Mouse (Mus musculus) urinary bladder, adult 18-20 months (tissue): ENCODE results near the gene Mat1a.

Experiments
- DNase-seq, 2 experiments: peaks; one replicate each; pipeline ENCODE4 v3.0.0; 2022; ENCODE audit warnings: low spot score in 2 of 2, mixed read lengths in 2 of 2

Gene Mat1a

GRCm38 (mm10) chr14:41104853-41105444, at the start of gene Mat1a:
TSS of gene Mat1a (plus strand) at chr14:41105035.
- DNase-seq = no peak

GRCm38 (mm10) chr14:41065168-41065567, 39.7 kb upstream of the Mat1a start:
- DNase-seq = no peak

GRCm38 (mm10) chr14:41066416-41066815, 38.4 kb upstream of the Mat1a start:
- no peak for DNase-seq

GRCm38 (mm10) chr14:41069108-41069507, 35.7 kb upstream of the Mat1a start, which contains the start of gene Dydc2:
TSS of gene Dydc2 (minus strand) at chr14:41069208.
- DNase-seq = no peak

GRCm38 (mm10) chr14:41070343-41070742, 34.5 kb upstream of the Mat1a start:
- DNase-seq = no peak

GRCm38 (mm10) chr14:41072229-41072943, 32.4 kb upstream of the Mat1a start, which contains the start of gene Dydc1:
TSS of gene Dydc1 (plus strand) at chr14:41072911.
- peak; percentile 17 to 25 for DNase-seq

GRCm38 (mm10) chr14:41072944-41073275, 31.9 kb upstream of the Mat1a start:
- no peak for DNase-seq

GRCm38 (mm10) chr14:41082408-41082807, 22.4 kb upstream of the Mat1a start:
- DNase-seq = no peak

GRCm38 (mm10) chr14:41087509-41087908, 17.3 kb upstream of the Mat1a start:
- no peak for DNase-seq

- no peak for DNase-seq
Observed at GRCm38 (mm10) chr14:41090777-41091176, 14.1 kb upstream of the Mat1a start.

GRCm38 (mm10) chr14:41094114-41094513, 10.7 kb upstream of the Mat1a start:
- DNase-seq = no peak

GRCm38 (mm10) chr14:41096296-41096860, 8.5 kb upstream of the Mat1a start:
- DNase-seq = no peak

GRCm38 (mm10) chr14:41098726-41099125, 6.1 kb upstream of the Mat1a start:
- no peak for DNase-seq

GRCm38 (mm10) chr14:41100712-41101111, 4.1 kb upstream of the Mat1a start:
- DNase-seq = no peak

GRCm38 (mm10) chr14:41101242-41101641, 3.6 kb upstream of the Mat1a start:
- no peak for DNase-seq

GRCm38 (mm10) chr14:41102269-41102668, 2.6 kb upstream of the Mat1a start:
- no peak for DNase-seq

- DNase-seq = no peak
Observed at GRCm38 (mm10) chr14:41111031-41111668, 6.3 kb downstream of the Mat1a start.

- no peak for DNase-seq
Observed at GRCm38 (mm10) chr14:41112944-41113343, 8.1 kb downstream of the Mat1a start.

GRCm38 (mm10) chr14:41116271-41116670, 11.4 kb downstream of the Mat1a start:
- no peak for DNase-seq

GRCm38 (mm10) chr14:41124683-41125082, 19.8 kb downstream of the Mat1a start:
- DNase-seq = no peak

- DNase-seq = no peak
Observed at GRCm38 (mm10) chr14:41127997-41128396, 23.2 kb downstream of the Mat1a start.

- DNase-seq = no peak
Observed at GRCm38 (mm10) chr14:41131540-41131939, 26.7 kb downstream of the Mat1a start, which contains the start of gene Sftpa1. TSS of gene Sftpa1 (plus strand) at chr14:41131782.

GRCm38 (mm10) chr14:41137006-41137405, 32.2 kb downstream of the Mat1a start:
- no peak for DNase-seq
